ENCODE assay signal across 30 mouse cellular contexts in the genomic region with DNA sequence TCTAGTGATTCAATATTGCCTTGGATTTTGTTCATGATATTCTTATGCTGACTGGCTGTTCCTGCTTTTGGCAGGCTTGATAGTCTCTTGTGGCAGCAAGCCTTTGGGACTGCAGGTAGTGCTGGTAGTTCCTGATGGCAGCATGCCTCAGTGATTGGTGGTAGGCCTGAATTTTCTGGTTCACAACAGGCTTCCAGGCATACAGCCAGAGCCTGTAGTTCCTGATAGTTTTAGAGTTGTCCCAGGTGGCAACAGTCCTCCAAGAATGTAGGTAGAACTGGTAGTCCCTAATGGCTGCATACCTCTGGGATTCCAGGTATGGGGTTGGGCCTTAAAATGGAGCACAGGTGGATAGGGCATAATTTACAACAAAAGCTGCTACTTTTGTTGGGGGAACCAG.
DNase-seq lines count a peak whose midpoint lies in the region; ATAC-seq and TF ChIP-seq lines count a peak whose summit lies in the region.
"Had no signal": no experiment of that assay in that cellular context is flagged by ENCODE, and none has a peak within 500 bp of the region (broad histone marks: within the 10 kb centered on the region; RNA-seq: fewer than 3 reads in every experiment).

No protein-coding gene starts in this region.

- ATAC-seq in forebrain, postnatal 0 days: no peak
- ATAC-seq: forebrain, embryonic 13.5 days; inflammation-experienced regulatory T-cells, adult 6 months; midbrain, embryonic 13.5 days; Patski had no signal

- intact Hi-C loops in gastrocnemius, postnatal 14 days (cut with DNase I; ENCODE audit: low total_unique reads): no loop called here

- peak; percentile 7 for DNase-seq in ZHBTc4 (ENCODE audit: low read depth, low spot score)
- peak; percentile 39 for DNase-seq in cerebellum, adult 11-12 months
- peak; percentile 55 for DNase-seq in cerebellum, adult 9-11 months
- peak; percentile 39 for DNase-seq in fat pad, adult 2 months (ENCODE audit: extremely low read depth, low read depth, low spot score)
- no peak for DNase-seq in forebrain, postnatal 0 days
- no peak for DNase-seq in layer of hippocampus, adult 11-12 months (ENCODE audit: low spot score)
- no peak for DNase-seq in gastrocnemius, postnatal 14 days
- DNase-seq: adrenal gland, postnatal 14 days; gastrocnemius, postnatal 36 days; heart, postnatal 14 days; kidney, adult 18-20 months; kidney, postnatal 36 days; liver, embryonic 13.5 days; lung, adult 2 months; lung, postnatal 10 days; right cerebral cortex, postnatal 25 days; spleen, adult 18-20 months; thymus, adult 2 months; thymus, postnatal 36 days had no signal

- no peak overlapping the region for H3K27ac ChIP-seq in forebrain, postnatal 0 days (ENCODE audit: low read depth, low read length)
- H3K27ac ChIP-seq: embryonic facial prominence, embryonic 10.5 days; embryonic facial prominence, embryonic 15.5 days; forebrain, embryonic 13.5 days; hindbrain, embryonic 10.5 days; hindbrain, embryonic 15.5 days; limb, embryonic 10.5 days; limb, embryonic 15.5 days; liver, embryonic 13.5 days; macrophage; midbrain, embryonic 13.5 days had no signal

- H3K9me3 ChIP-seq in forebrain, postnatal 0 days (ENCODE audit: low read length): no peaks in the 10 kb centered on the region
- H3K9me3 ChIP-seq: embryonic facial prominence, embryonic 10.5 days; embryonic facial prominence, embryonic 15.5 days; forebrain, embryonic 13.5 days; hindbrain, embryonic 10.5 days; hindbrain, embryonic 15.5 days; limb, embryonic 10.5 days; limb, embryonic 15.5 days; liver, embryonic 13.5 days; midbrain, embryonic 13.5 days had no signal

- TF ChIP-seq CTCF in forebrain, postnatal 0 days (IDR thresholded peaks at IDR 0.05; ENCODE audit: low read depth): no peak

- no peaks in the 10 kb centered on the region for H3K36me3 ChIP-seq in forebrain, postnatal 0 days (ENCODE audit: insufficient read depth)
- H3K36me3 ChIP-seq: embryonic facial prominence, embryonic 10.5 days; embryonic facial prominence, embryonic 15.5 days; hindbrain, embryonic 10.5 days; hindbrain, embryonic 15.5 days; limb, embryonic 10.5 days; limb, embryonic 15.5 days; liver, embryonic 13.5 days; midbrain, embryonic 13.5 days had no signal

- H3K4me2 ChIP-seq in forebrain, postnatal 0 days (ENCODE audit: low read depth): no peak overlapping the region
- H3K4me2 ChIP-seq: embryonic facial prominence, embryonic 15.5 days; forebrain, embryonic 13.5 days; hindbrain, embryonic 15.5 days; limb, embryonic 15.5 days; liver, embryonic 13.5 days; midbrain, embryonic 13.5 days had no signal

- H3K4me1 ChIP-seq in forebrain, postnatal 0 days (ENCODE audit: insufficient read depth): no peaks in the 10 kb centered on the region
- H3K4me1 ChIP-seq: embryonic facial prominence, embryonic 10.5 days; embryonic facial prominence, embryonic 15.5 days; forebrain, embryonic 13.5 days; hindbrain, embryonic 10.5 days; hindbrain, embryonic 15.5 days; limb, embryonic 10.5 days; limb, embryonic 15.5 days; liver, embryonic 13.5 days; midbrain, embryonic 13.5 days had no signal

- H3K9ac ChIP-seq in forebrain, postnatal 0 days: no peak overlapping the region
- H3K9ac ChIP-seq: embryonic facial prominence, embryonic 15.5 days; forebrain, embryonic 13.5 days; hindbrain, embryonic 15.5 days; limb, embryonic 15.5 days; liver, embryonic 13.5 days; midbrain, embryonic 13.5 days had no signal

- H3K27me3 ChIP-seq in forebrain, postnatal 0 days (ENCODE audit: insufficient read depth, low read length): no peaks in the 10 kb centered on the region
- H3K27me3 ChIP-seq: embryonic facial prominence, embryonic 15.5 days; forebrain, embryonic 13.5 days; hindbrain, embryonic 15.5 days; limb, embryonic 15.5 days; liver, embryonic 13.5 days; midbrain, embryonic 13.5 days; Patski had no signal

- no peak overlapping the region for H3K4me3 ChIP-seq in forebrain, postnatal 0 days (ENCODE audit: low read depth, low read length)
- H3K4me3 ChIP-seq: embryonic facial prominence, embryonic 10.5 days; embryonic facial prominence, embryonic 15.5 days; forebrain, embryonic 13.5 days; hindbrain, embryonic 10.5 days; hindbrain, embryonic 15.5 days; limb, embryonic 10.5 days; limb, embryonic 15.5 days; liver, embryonic 13.5 days; midbrain, embryonic 13.5 days had no signal

Comparison
In these comparisons a context has a peak if more than half of its experiments do, and no peak if none do; other contexts are left out.
1. DNase-seq: peak in ZHBTc4 (single experiment), cerebellum, adult 11-12 months (single experiment), cerebellum, adult 9-11 months (single experiment) and fat pad, adult 2 months (single experiment); none in forebrain, postnatal 0 days (single experiment), layer of hippocampus, adult 11-12 months (single experiment) and gastrocnemius, postnatal 14 days (single experiment).